Mouse (Mus musculus): ENCODE measurements around the gene Ralb.
A peak's percentile ranks its signal among the peaks of the same experiment; 100 is the strongest.

The Ralb gene

GRCm38 (mm10) chr1:119504260-119505062 is at the start of gene Ralb:
Gene Ralb, minus strand, starts transcription at chr1:119504794.
- DNase-seq (ENCODE audit: low spot score in 2 of 2): peak; percentile 95 to 98

DNA sequence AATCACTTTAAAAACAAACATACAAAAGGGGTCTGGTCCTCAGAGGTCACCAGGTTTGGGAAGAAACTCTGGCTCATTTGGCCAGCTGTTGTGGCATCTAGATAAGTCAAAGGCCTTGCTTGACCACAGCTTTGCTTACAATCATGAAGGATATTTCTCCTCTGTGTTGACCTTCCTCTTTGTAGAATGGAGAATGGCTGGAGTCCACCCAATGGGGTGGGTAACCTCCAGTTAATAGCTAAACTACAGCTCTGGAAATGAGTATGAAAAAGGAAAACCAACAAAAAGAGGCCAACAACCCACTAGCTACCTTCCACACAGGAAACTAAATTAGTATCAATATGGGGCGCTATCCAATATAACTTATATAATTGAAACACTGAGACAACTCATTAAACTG is 47.1 kb upstream of the Ralb start:
- DNase-seq (ENCODE audit: low spot score in 2 of 2): no peak

DNA sequence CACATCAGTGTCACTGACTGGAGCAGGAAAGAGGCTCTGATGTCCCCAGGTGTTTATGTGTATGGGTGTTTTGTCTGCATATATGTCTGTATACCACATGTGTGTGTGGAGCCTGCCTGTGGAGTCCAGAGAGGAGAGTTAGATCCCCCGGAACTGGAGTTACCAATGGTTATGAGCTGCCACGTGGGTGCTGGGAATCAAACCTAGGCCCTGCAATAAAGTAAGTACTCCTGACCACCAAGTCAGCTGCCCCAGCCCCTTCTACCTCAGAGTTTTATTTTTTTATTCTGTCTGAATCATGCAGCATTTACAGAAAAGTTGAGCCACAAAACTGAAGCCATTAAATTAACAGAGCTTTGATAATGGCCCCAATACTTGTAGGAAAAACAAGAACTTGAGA is 45.5 kb upstream of the Ralb start:
- no peak for DNase-seq (ENCODE audit: low spot score in 2 of 2)

DNA sequence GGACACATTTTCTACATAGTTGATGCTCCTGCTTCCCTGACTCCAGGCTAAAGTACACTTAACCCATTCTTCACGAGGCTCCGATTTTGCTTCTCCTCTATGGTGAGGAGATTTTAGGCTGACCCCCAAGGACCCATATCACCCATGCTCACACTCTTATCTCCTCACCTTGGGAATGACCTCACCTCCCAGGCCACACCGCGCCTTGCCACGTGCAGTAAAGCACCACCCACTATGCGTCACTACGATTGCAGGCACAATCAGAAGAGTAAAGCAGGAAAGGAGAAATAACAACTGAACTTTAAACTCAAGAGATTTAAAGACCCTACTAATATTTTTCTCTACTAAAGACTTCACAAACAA is 44.7 kb upstream of the Ralb start:
- no peak for DNase-seq (ENCODE audit: low spot score in 2 of 2)

DNA sequence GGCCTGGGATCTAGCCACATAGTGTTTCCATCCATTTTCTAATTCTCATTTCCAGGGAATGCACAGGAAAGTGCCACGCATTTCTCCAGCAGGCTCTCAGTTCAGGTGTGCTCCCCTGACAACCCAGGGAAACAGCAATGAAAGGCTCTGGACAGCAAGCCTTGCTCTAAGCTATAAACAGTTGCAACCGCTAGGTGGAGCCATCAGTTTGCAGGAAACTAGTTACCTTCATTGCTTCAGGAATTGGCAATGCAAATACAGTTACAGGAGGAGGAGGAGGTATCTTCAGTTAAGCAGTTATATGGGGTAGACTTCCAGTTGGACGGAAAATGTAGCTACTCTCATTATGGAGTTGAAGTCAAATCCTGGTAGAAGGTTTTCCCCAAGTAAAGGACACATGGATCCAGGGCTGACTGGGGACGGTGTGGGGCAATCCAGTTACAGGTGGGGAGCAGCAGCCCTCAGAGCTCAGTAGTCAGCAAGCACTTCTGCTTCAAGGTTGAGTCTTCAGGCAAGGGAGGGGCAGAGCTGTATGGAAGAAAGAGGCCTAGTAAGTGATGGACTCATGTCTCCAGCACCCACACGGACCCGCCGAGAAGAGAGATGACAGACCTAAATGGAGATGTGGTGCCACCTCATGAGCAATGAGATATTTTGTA is 44.2 kb upstream of the Ralb start:
- DNase-seq (ENCODE audit: low spot score in 2 of 2): peak; percentile 60 to 65

DNA sequence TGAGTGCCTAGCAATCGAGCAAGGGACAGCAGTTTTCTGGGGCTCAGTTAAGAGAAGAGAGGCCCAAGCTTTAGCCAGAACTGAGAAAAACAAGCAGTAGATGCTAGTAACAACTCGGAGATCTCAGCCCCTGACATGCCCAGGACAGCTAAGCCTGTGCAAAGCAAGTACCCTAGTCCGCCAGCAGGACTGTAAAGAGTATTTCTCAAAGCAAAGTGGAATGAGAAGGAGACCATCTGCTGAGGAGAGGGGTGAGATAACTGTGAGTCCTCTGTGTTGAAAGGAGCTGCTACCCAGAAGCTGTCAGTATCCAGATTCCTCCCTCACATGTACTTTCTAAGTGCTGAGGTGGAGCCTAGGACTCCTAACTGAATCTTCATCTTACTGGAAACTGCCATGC is 41.9 kb upstream of the Ralb start:
- no peak for DNase-seq (ENCODE audit: low spot score in 2 of 2)

DNA sequence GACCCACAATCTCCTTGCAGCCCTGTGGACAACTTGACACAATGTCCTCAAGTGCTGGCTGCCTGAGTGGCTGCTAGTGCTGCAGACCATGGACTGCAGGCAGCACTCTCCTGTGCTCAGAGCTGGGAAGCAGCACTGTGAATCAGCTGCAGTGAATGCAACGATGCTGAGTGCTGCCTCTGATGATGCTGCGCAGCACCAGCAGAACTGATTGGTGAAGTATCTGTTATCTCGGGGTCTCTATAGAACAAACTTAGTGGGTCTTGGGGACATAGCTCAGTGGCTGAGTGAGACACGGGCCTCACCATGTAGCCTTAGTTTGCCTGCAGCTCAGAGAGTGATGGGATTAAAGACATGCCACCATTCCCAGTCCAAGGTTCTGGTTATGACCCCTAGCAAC is 41.1 kb upstream of the Ralb start:
- no peak for DNase-seq (ENCODE audit: low spot score in 2 of 2)

DNA sequence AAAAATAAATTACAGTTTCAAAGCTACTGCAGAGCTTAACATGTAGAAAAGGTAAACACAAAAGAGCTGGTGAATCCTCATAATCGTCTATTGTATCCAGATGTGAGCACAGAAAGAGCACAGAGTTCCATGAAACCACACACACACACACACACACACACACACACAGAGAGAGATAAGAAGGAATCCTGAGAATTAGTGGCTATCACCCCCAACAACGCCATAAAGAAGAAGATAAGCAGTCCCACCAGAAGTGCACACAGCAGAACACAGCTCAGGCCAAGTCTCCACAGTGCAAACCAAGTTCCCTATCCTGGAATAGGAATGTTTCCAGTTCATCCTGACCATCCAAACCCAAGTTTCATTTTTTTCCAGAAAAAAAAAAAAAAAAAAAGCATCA is 40.6 kb upstream of the Ralb start:
- DNase-seq (ENCODE audit: low spot score in 2 of 2): no peak

DNA sequence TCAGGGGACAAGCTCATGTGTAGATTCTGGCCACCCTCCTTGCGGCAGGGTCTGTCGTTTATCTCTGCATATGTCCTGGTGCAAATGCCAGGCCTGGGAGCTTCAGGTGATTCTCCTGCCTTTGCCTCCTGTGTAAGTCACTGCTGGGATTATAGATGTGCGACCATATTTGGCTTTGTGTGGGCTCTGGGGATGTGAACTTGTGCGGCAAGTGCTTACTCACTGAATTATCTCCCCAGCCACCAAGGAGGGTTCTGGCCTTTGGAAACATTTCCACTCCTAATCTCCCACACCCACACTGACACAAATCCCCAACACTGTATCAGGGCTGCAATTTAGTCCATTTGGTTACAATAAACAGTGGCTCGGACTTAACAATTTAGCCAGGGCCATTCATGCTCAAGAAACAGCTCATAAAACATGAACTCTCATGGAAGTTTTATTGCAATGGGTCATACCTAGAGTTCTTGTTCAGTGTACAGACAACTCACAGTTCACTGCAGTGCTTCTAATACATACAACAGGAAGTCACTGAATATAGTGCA is 40.1 kb upstream of the Ralb start:
- no peak for DNase-seq (ENCODE audit: low spot score in 2 of 2)

GRCm38 (mm10) chr1:119543316-119543715 is 38.7 kb upstream of the Ralb start:
- no peak for DNase-seq (ENCODE audit: low spot score in 2 of 2)

GRCm38 (mm10) chr1:119541570-119541969 is 37.0 kb upstream of the Ralb start:
- no peak for DNase-seq (ENCODE audit: low spot score in 2 of 2)

DNA sequence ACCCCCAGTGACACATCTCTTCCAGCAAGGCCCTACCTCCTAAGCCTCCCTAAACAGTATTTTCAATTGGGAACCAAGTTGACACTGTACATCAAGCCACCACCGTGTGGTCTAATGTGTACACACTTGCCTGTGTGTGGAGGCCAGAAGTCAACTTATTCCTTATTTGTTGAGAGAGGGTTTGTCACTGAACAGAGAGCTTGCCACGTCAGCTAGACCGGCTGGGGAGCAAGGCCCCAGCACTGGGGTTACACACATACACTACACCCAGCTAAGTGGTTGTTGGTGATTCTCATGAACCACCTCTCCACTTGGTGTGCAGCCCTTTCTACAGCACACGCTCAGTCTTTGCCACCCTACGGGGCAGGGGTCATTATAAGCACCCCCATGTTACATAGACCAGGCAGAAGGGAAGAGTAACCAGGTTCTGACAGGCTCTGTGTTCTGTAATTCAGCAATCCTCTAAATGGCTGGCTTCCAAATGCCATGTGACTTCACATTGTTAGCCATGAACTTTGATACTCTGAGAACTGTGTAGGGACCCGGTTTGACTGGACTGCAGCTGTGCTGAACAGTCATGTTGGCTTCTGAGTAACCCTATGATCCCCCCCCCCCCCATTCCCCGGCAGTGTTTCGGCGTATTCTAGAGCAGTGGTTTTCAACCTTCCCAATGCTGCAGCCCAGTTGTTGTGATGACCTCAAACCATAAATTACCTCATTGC is 36.4 kb upstream of the Ralb start:
- DNase-seq (ENCODE audit: low spot score in 2 of 2): no peak

- DNase-seq (ENCODE audit: low spot score in 2 of 2): no peak
Observed at GRCm38 (mm10) chr1:119539252-119539651, 34.7 kb upstream of the Ralb start.

DNA sequence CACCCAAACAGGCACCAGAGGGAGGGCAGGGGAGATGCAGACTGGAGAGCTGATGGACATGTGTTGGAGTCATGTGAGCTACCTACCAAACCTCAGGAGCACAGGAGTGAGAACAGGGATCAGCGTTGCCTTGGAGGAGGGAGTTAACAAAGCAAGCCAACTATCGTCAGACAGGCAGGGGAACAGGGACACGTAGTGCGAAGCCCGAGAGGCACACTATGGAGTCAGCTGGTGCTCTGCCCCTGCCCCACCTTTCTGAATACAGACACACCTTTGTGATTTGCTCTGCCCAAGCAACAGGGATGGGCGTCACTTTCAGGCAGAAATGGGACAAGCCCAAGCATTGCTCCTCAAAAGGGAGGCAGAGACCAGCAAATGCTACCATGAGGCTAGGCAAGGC is 33.1 kb upstream of the Ralb start:
- no peak for DNase-seq (ENCODE audit: low spot score in 2 of 2)

- DNase-seq (ENCODE audit: low spot score in 2 of 2): no peak
Observed at GRCm38 (mm10) chr1:119536122-119536521, 31.5 kb upstream of the Ralb start.

GRCm38 (mm10) chr1:119534341-119534740 is 29.7 kb upstream of the Ralb start:
- no peak for DNase-seq (ENCODE audit: low spot score in 2 of 2)

DNA sequence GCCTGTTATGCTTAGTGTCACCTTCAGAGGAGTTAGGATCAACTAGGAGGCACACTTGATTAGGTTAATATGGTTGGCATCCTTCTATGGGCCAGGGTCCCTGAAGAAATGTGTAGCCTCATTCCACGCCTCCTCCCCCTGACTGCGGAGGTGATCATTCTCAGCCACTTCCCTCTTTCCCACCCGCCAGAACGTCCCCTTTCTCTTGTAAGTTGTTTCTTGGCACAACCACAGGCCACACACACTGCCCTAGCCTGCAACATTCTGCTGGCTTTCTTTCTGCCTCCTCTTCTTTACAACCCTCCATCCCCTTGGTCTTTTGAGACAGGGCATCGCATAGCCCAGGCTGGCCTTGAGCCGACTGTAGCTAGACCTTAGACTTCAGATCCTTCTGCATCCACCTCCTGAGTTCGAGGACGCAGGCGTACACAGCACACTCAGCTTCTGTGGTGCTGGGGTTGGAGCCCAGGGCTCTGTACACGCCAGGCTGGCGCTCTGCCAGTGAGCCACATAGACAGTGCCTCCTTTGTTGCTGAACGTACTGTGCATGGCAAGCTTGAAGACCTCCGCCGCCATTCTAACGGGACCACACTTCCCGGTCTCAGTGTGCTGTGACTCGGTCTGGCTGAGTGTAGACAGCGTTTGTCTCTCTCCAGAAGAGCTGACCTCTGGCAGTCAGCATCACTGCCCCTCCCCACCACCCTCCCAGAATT is 28.7 kb upstream of the Ralb start:
- DNase-seq (ENCODE audit: low spot score in 2 of 2): no peak

- DNase-seq (ENCODE audit: low spot score in 2 of 2): no peak
Observed at GRCm38 (mm10) chr1:119532165-119532564, 27.6 kb upstream of the Ralb start.

DNA sequence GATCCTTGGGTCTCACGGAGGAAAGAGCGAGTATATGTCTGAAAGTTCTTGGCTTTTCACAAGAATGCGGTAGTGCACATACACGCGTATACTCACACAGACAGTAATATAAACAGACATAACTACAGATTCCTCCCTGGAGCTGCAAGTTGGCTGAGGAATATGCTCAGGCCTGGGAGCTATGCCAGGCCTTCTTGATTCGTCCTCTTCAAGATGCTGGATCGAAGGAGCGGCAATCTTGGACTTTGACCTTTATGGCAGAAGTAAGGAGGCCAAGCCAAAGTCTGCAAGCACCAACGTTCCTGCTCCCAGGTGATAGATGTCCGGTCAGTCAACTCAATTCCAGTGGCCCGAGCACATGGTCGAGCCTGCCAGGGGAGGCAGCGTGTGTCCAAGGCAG is 26.3 kb upstream of the Ralb start:
- no peak for DNase-seq (ENCODE audit: low spot score in 2 of 2)

GRCm38 (mm10) chr1:119525689-119526591 is 21.3 kb upstream of the Ralb start, which contains the start of gene Tmem185b:
Gene Tmem185b, plus strand, starts transcription at chr1:119526160.
- DNase-seq (ENCODE audit: low spot score in 2 of 2): peak; percentile 73

- DNase-seq (ENCODE audit: low spot score in 2 of 2): no peak
Observed at GRCm38 (mm10) chr1:119525004-119525444, 20.4 kb upstream of the Ralb start.
